ENCODE assay signal across 9 mouse cellular contexts in genomic region chr12:40199795-40200402, GRCm38 (mm10). TPM values are rescaled to one million over a fixed set of nuclear protein-coding genes. Genes with fewer than 3 reads are reported as not detected.
DNase-seq lines count a peak whose midpoint lies in the region; ATAC-seq and TF ChIP-seq lines count a peak whose summit lies in the region.
"Had no signal": no experiment of that assay in that cellular context is flagged by ENCODE, and none has a peak within 500 bp of the region (broad histone marks: within the 10 kb centered on the region; RNA-seq: fewer than 3 reads in every experiment).

No protein-coding gene starts in this region.

- DNase-seq in ovary, adult 18-20 months (ENCODE audit: low spot score) = peak; percentile 24
- no peak for DNase-seq in ovary, postnatal 10 days (ENCODE audit: low spot score)
- peak; percentile 79 for DNase-seq in embryo, embryonic 10 days (ENCODE audit: low spot score)
- DNase-seq in gastrocnemius, postnatal 4 days (ENCODE audit: low spot score in 2 of 2) = peak; percentile 24 to 55
- DNase-seq in left cerebral cortex, postnatal 25 days (ENCODE audit: low spot score in 2 of 2) = peak; percentile 81 to 87
- peak; percentile 66 for DNase-seq in midbrain, postnatal 0 days (ENCODE audit: low spot score)
- peak; percentile 50 for DNase-seq in spleen, postnatal 36 days (ENCODE audit: low spot score in 2 of 2)

- H3K27ac ChIP-seq in intestine, embryonic 16.5 days (ENCODE audit: low read length) = no peak overlapping the region
- no peak overlapping the region for H3K27ac ChIP-seq in midbrain, postnatal 0 days (ENCODE audit: low read depth, low read length)
- H3K27ac ChIP-seq: neural tube, embryonic 13.5 days had no signal

- H3K27me3 ChIP-seq in intestine, embryonic 16.5 days (replicated peaks; ENCODE audit: control insufficient read depth, insufficient read depth, low read length) = no peaks in the 10 kb centered on the region
- no peaks in the 10 kb centered on the region for H3K27me3 ChIP-seq in midbrain, postnatal 0 days (ENCODE audit: insufficient read depth, low read length)
- H3K27me3 ChIP-seq: neural tube, embryonic 13.5 days had no signal

- WGBS in intestine, embryonic 16.5 days = 48% methylated on average over 7 of the region's 7 CpGs
- 43% methylated on average over 7 of the region's 7 CpGs for WGBS in midbrain, postnatal 0 days

- peak; percentile 92 for TF ChIP-seq CTCF in midbrain, postnatal 0 days (IDR thresholded peaks at IDR 0.05)

- no peaks in the 10 kb centered on the region for H3K4me1 ChIP-seq in intestine, embryonic 16.5 days (ENCODE audit: control insufficient read depth, insufficient read depth, low read length)
- no peaks in the 10 kb centered on the region for H3K4me1 ChIP-seq in midbrain, postnatal 0 days (ENCODE audit: insufficient read depth, low read length)
- H3K4me1 ChIP-seq: neural tube, embryonic 13.5 days had no signal

- no peak overlapping the region for H3K9ac ChIP-seq in intestine, embryonic 16.5 days (ENCODE audit: low read depth, low read length)
- no peak overlapping the region for H3K9ac ChIP-seq in midbrain, postnatal 0 days (replicated peaks; ENCODE audit: low read length, poor library complexity, severe bottlenecking)
- H3K9ac ChIP-seq: neural tube, embryonic 13.5 days had no signal

- no peak overlapping the region for H3K4me3 ChIP-seq in intestine, embryonic 16.5 days (ENCODE audit: low read length)
- no peak overlapping the region for H3K4me3 ChIP-seq in midbrain, postnatal 0 days (ENCODE audit: low read depth, low read length)
- H3K4me3 ChIP-seq: neural tube, embryonic 13.5 days had no signal

- peak; percentile 40; the same call in 1 of the 2 replicates for ATAC-seq in intestine, embryonic 16.5 days
- no peak for ATAC-seq in midbrain, postnatal 0 days (ENCODE audit: low FRiP score)

- H3K9me3 ChIP-seq in intestine, embryonic 16.5 days (ENCODE audit: control insufficient read depth, low read length) = no peaks in the 10 kb centered on the region
- H3K9me3 ChIP-seq in midbrain, postnatal 0 days (ENCODE audit: low read length) = no peaks in the 10 kb centered on the region
- H3K9me3 ChIP-seq: neural tube, embryonic 13.5 days had no signal

- no peak overlapping the region for H3K4me2 ChIP-seq in intestine, embryonic 16.5 days (ENCODE audit: low read depth, low read length)
- H3K4me2 ChIP-seq in midbrain, postnatal 0 days (ENCODE audit: low read depth, low read length, poor library complexity, severe bottlenecking) = no peak overlapping the region
- H3K4me2 ChIP-seq: neural tube, embryonic 13.5 days had no signal

- intact Hi-C loops in left cerebral cortex, postnatal 25 days (cut with DNase I) = loop anchor here (1.0 kb wide), 2 partner anchors 23 to 118 kb away; no protein-coding TSS in a partner anchor

- no peaks in the 10 kb centered on the region; the same call in 1 of the 2 replicates for H3K36me3 ChIP-seq in intestine, embryonic 16.5 days (ENCODE audit: control insufficient read depth, insufficient read depth, low read length)
- peaks cover 15% of the 10 kb centered on the region; the same call in 1 of the 2 replicates for H3K36me3 ChIP-seq in midbrain, postnatal 0 days (ENCODE audit: insufficient read depth, low read length)

RNA-seq across cellular contexts. Expression of gene Lsmem1, which starts 0.6 kb away (rescaled TPM):
- 10 to 100 TPM; 30.7 to 34.1 TPM for total RNA-seq in gastrocnemius, postnatal 4 days (2021)
- not detected in 2 replicates for polyA plus RNA-seq in intestine, embryonic 16.5 days (2015; fragmentation: Nextera tagmentation; extraction: Ambion mirVana)
- 1 to 10 TPM in 1 of 2 experiments, under 1 TPM in 1; 0.69 to 1.3 TPM for total RNA-seq in left cerebral cortex, postnatal 25 days (2021)
- 0.19 TPM in 1 of 2 replicates, not detected in the other for total RNA-seq in midbrain, postnatal 0 days (2014; rRNA removed)
- polyA plus RNA-seq in midbrain, postnatal 0 days (2015; fragmentation: Nextera tagmentation; extraction: Ambion mirVana) = not detected in 2 replicates

RNA-seq across cellular contexts. Expression of gene Ifrd1, which starts 48.4 kb away (rescaled TPM):
- 100 to 1,000 TPM in 1 of 2 experiments, 10 to 100 TPM in 1; 81.3 to 107 TPM for total RNA-seq in gastrocnemius, postnatal 4 days (2021)
- polyA plus RNA-seq in intestine, embryonic 16.5 days (2015; fragmentation: Nextera tagmentation; extraction: Ambion mirVana) = 80.1 and 86.9 TPM in 2 replicates
- 100 to 1,000 TPM; 110 TPM for total RNA-seq in left cerebral cortex, postnatal 25 days (2021)
- 54.0 and 89.3 TPM in 2 replicates for total RNA-seq in midbrain, postnatal 0 days (2014; rRNA removed)
- polyA plus RNA-seq in midbrain, postnatal 0 days (2015; fragmentation: Nextera tagmentation; extraction: Ambion mirVana) = 124 and 133 TPM in 2 replicates

Comparison
In these comparisons a context has a peak if more than half of its experiments do, and no peak if none do; other contexts are left out.
1. RNA of gene Lsmem1, which starts 0.6 kb away (total RNA-seq): 30.7 to 34.1 TPM in gastrocnemius, postnatal 4 days; 0.69 to 1.3 TPM in left cerebral cortex, postnatal 25 days and 0.19 TPM in midbrain, postnatal 0 days; every median in the first group is over 10 times any median in the second.